Mouse (Mus musculus): Measurements from ENCODE around the gene Pcdh7.

- TF ChIP-seq EP300 (IDR thresholded peaks at IDR 0.05; ENCODE audit: low read depth) = no peak
- no peak for TF ChIP-seq CTCF (IDR thresholded peaks at IDR 0.05; ENCODE audit: low read depth)
Observed at GRCm38 (mm10) chr5:57721927-57722326, 4.2 kb downstream of the Pcdh7 start.

Measured in heart, postnatal 0 days (tissue).